Mouse (Mus musculus) hindbrain, postnatal 0 days (tissue): ENCODE results near the gene Txn2. TPM values are rescaled to one million over a fixed set of nuclear protein-coding genes. Genes with fewer than 3 reads are reported as not detected.

ENCODE experiments used
- ATAC-seq: fragments of 200-750 bp; cut with Nextera tagmentation; 2 replicates; pipeline ENCODE4 v1.8.0; 2017; ENCODE audit warnings: mild to moderate bottlenecking, moderate TSS enrichment, moderate library complexity
- DNase-seq: peaks from one replicate; pipeline ENCODE4 v3.0.0-alpha.2; 2015; ENCODE audit warnings: low spot score
- H3K27ac ChIP-seq: fragments of 300-500 bp; sonication (generic); 2 replicates; pipeline ENCODE4 v1.5.1; 2014; ENCODE audit warnings: mild to moderate bottlenecking
- H3K27me3 ChIP-seq: fragments of 300-500 bp; sonication (generic); 2 replicates; pipeline ENCODE4 v1.6.1; 2014; ENCODE audit warnings: low read length, mixed read lengths; ENCODE audit not compliant: insufficient read depth
- H3K36me3 ChIP-seq: fragments of 300-500 bp; sonication (generic); 2 replicates; pipeline ENCODE4 v1.6.1; 2014; ENCODE audit warnings: low read length, mixed read lengths; ENCODE audit not compliant: insufficient read depth
- H3K4me1 ChIP-seq: fragments of 300-500 bp; sonication (generic); 2 replicates; pipeline ENCODE4 v1.6.1; 2014; ENCODE audit warnings: antibody characterized with exemption, low read length, mixed read lengths; ENCODE audit not compliant: insufficient read depth
- H3K4me2 ChIP-seq: fragments of 300-500 bp; sonication (generic); 2 replicates; pipeline ENCODE4 v1.6.1; 2014; ENCODE audit warnings: low read depth, mild to moderate bottlenecking, low read length, moderate library complexity, mixed read lengths
- H3K4me3 ChIP-seq: fragments of 300-500 bp; sonication (generic); 2 replicates; pipeline ENCODE4 v1.5.1; 2014; ENCODE audit warnings: low read length
- H3K9ac ChIP-seq: fragments of 300-500 bp; sonication (generic); replicated peaks from 2 replicates; pipeline ENCODE4 v1.6.1; 2014; ENCODE audit warnings: mild to moderate bottlenecking, low read length, moderate library complexity, mixed read lengths
- H3K9me3 ChIP-seq: fragments of 300-500 bp; sonication (generic); 2 replicates; pipeline ENCODE4 v1.6.1; 2016; ENCODE audit warnings: low read length, mixed read lengths
- CTCF ChIP-seq: IDR thresholded peaks from 2 replicates; pipeline ENCODE4 v1.5.1; 2016; ENCODE audit warnings: antibody characterized with exemption, control low read depth, low read depth
- WGBS: fragments of 180-500 bp; shearing (Covaris S2); extraction: QIAGEN DNeasy Blood & Tissue Kit; methylation state at CpG from one replicate; pipeline ENCODE4 v1.1.7; 2014; 5-methylcytosine and 5-hydroxymethylcytosine counted together
- polyA plus RNA-seq: library from polyadenylated mRNA; unstranded; fragments of >200 nt; fragmentation: Nextera tagmentation; extraction: Ambion mirVana; gene quantifications from 2 replicates; pipeline ENCODE4 v1.2.1, GENCODE M21; 2015
- total RNA-seq: library from RNA; depleted of rRNA; stranded (reverse); fragments of >200 nt; gene quantifications from 2 replicates; pipeline ENCODE4 v1.2.3, GENCODE M21; 2014

Gene Txn2
- total and polyA plus RNA-seq, 2 experiments from 2014 or later = 52.5 to 215 TPM

GRCm38 (mm10) chr15:77904363-77904892 lies 24.4 kb downstream of the Txn2 start:
- Histone ChIP-seq H3K36me3 (no peaks in the 10 kb centered on the region), H3K4me1 (peaks cover 8% of the 10 kb centered on the region), H3K9ac (no peak overlapping the region), H3K27me3 (no peaks in the 10 kb centered on the region), H3K4me3 (no peak overlapping the region), H3K9me3 (no peaks in the 10 kb centered on the region), H3K4me2 (no peak overlapping the region), H3K27ac (no peak overlapping the region)
- no peak for TF ChIP-seq CTCF
- DNase-seq (no peak), ATAC-seq (no peak)
- 37% methylated on average over 11 of the region's 12 CpGs for WGBS

GRCm38 (mm10) chr15:77903176-77903575 lies 25.6 kb downstream of the Txn2 start:
- no peak for ATAC-seq
- H3K9me3 ChIP-seq = no peaks in the 10 kb centered on the region
- no peaks in the 10 kb centered on the region for H3K36me3 ChIP-seq
- H3K4me1 ChIP-seq = peaks cover 8% of the 10 kb centered on the region
- no peaks in the 10 kb centered on the region for H3K27me3 ChIP-seq
- WGBS = 51% methylated on average over 5 of the region's 5 CpGs
- TF ChIP-seq CTCF = no peak
- H3K4me3 ChIP-seq = no peak overlapping the region
- no peak overlapping the region for H3K27ac ChIP-seq
- no peak overlapping the region for H3K4me2 ChIP-seq
- no peak overlapping the region for H3K9ac ChIP-seq
- DNase-seq = no peak

GRCm38 (mm10) chr15:77894926-77895325 lies 33.9 kb downstream of the Txn2 start:
- Histone ChIP-seq H3K36me3 (no peaks in the 10 kb centered on the region), H3K4me3 (no peak overlapping the region), H3K27ac (no peak overlapping the region), H3K4me2 (no peak overlapping the region), H3K27me3 (no peaks in the 10 kb centered on the region), H3K9ac (no peak overlapping the region), H3K4me1 (no peaks in the 10 kb centered on the region), H3K9me3 (no peaks in the 10 kb centered on the region)
- no peak for ATAC-seq
- WGBS = 94% methylated on average over 13 of the region's 14 CpGs
- no peak for TF ChIP-seq CTCF
- DNase-seq = no peak

- Histone ChIP-seq H3K9ac (no peak overlapping the region), H3K27ac (no peak overlapping the region), H3K9me3 (no peaks in the 10 kb centered on the region), H3K4me2 (no peak overlapping the region), H3K4me1 (no peaks in the 10 kb centered on the region), H3K27me3 (no peaks in the 10 kb centered on the region), H3K36me3 (no peaks in the 10 kb centered on the region), H3K4me3 (no peak overlapping the region)
- ATAC-seq = no peak
- 75% methylated on average over 10 of the region's 10 CpGs for WGBS
- no peak for TF ChIP-seq CTCF
- DNase-seq = no peak
Observed at GRCm38 (mm10) chr15:77893292-77893691, 35.5 kb downstream of the Txn2 start.

- Histone ChIP-seq H3K9me3 (no peaks in the 10 kb centered on the region), H3K9ac (no peak overlapping the region), H3K36me3 (no peaks in the 10 kb centered on the region), H3K4me1 (no peaks in the 10 kb centered on the region), H3K27ac (no peak overlapping the region), H3K4me3 (no peak overlapping the region), H3K27me3 (no peaks in the 10 kb centered on the region), H3K4me2 (no peak overlapping the region)
- ATAC-seq (no peak), DNase-seq (no peak)
- WGBS = 87% methylated on average over 10 of the region's 10 CpGs
- TF ChIP-seq CTCF = no peak
Observed at GRCm38 (mm10) chr15:77892420-77892819, 36.4 kb downstream of the Txn2 start.

- 83% methylated on average over 8 of the region's 8 CpGs for WGBS
- Histone ChIP-seq H3K36me3 (no peaks in the 10 kb centered on the region), H3K9me3 (no peaks in the 10 kb centered on the region), H3K9ac (no peak overlapping the region), H3K27ac (no peak overlapping the region), H3K4me1 (no peaks in the 10 kb centered on the region), H3K4me3 (no peak overlapping the region), H3K4me2 (no peak overlapping the region), H3K27me3 (no peaks in the 10 kb centered on the region)
- ATAC-seq (no peak), DNase-seq (no peak)
- no peak for TF ChIP-seq CTCF
Observed at GRCm38 (mm10) chr15:77891766-77892165, 37.0 kb downstream of the Txn2 start.

- Histone ChIP-seq H3K27ac (no peak overlapping the region), H3K4me2 (no peak overlapping the region), H3K4me3 (no peak overlapping the region), H3K9ac (no peak overlapping the region), H3K9me3 (no peaks in the 10 kb centered on the region), H3K36me3 (no peaks in the 10 kb centered on the region), H3K4me1 (no peaks in the 10 kb centered on the region), H3K27me3 (no peaks in the 10 kb centered on the region)
- ATAC-seq = no peak
- no peak for DNase-seq
- whole genome bisulfite sequencing = 50% methylated on average over 4 of the region's 4 CpGs
- no peak for TF ChIP-seq CTCF
Observed at GRCm38 (mm10) chr15:77889761-77890422, 38.9 kb downstream of the Txn2 start.
